Mouse (Mus musculus): ENCODE results near the gene Hoxc13. TPM values are rescaled to one million over a fixed set of nuclear protein-coding genes. Genes with fewer than 3 reads are reported as not detected.

The Hoxc13 gene
- polyA plus RNA-seq, 1 experiment, result not detected

GRCm38 (mm10) chr15:102922636-102923500 lies 2.0 kb downstream of the Hoxc13 start:
- no peaks in the 10 kb centered on the region for H3K4me1 ChIP-seq (ENCODE audit: control insufficient read depth, insufficient read depth, insufficient read length, low read length)
- no peak overlapping the region for H3K27ac ChIP-seq (replicated peaks; ENCODE audit: low read depth, low read length)
- no peak overlapping the region for H3K4me3 ChIP-seq (ENCODE audit: insufficient read depth, low read depth, low read length)

GRCm38 (mm10) chr15:102927032-102927645 lies 6.2 kb downstream of the Hoxc13 start:
- Histone ChIP-seq H3K4me1 (ENCODE audit: control insufficient read depth, insufficient read depth, insufficient read length, low read length) (no peaks in the 10 kb centered on the region), H3K4me3 (ENCODE audit: insufficient read depth, low read depth, low read length) (no peak overlapping the region), H3K27ac (replicated peaks; ENCODE audit: low read depth, low read length) (no peak overlapping the region)

- no peak overlapping the region for H3K27ac ChIP-seq (replicated peaks; ENCODE audit: low read depth, low read length)
- H3K4me3 ChIP-seq (ENCODE audit: insufficient read depth, low read depth, low read length), result no peak overlapping the region
- no peaks in the 10 kb centered on the region for H3K4me1 ChIP-seq (ENCODE audit: control insufficient read depth, insufficient read depth, insufficient read length, low read length)
These were observed 10.9 kb downstream of the Hoxc13 start for GRCm38 (mm10) chr15:102931706-102932358.

- H3K4me3 ChIP-seq (ENCODE audit: insufficient read depth, low read depth, low read length), result no peak overlapping the region
- H3K27ac ChIP-seq (replicated peaks; ENCODE audit: low read depth, low read length), result no peak overlapping the region
- no peaks in the 10 kb centered on the region for H3K4me1 ChIP-seq (ENCODE audit: control insufficient read depth, insufficient read depth, insufficient read length, low read length)
These were observed 13.5 kb downstream of the Hoxc13 start for GRCm38 (mm10) chr15:102934438-102934837.

GRCm38 (mm10) chr15:102934897-102935296 lies 14.0 kb downstream of the Hoxc13 start:
- Histone ChIP-seq H3K27ac (replicated peaks; ENCODE audit: low read depth, low read length) (no peak overlapping the region), H3K4me3 (ENCODE audit: insufficient read depth, low read depth, low read length) (no peak overlapping the region), H3K4me1 (ENCODE audit: control insufficient read depth, insufficient read depth, insufficient read length, low read length) (no peaks in the 10 kb centered on the region)

GRCm38 (mm10) chr15:102936279-102936972 lies 15.5 kb downstream of the Hoxc13 start, which contains the start of gene Hoxc12:
Gene Hoxc12, plus strand, starts transcription at chr15:102936757.
- Histone ChIP-seq H3K27ac (replicated peaks; ENCODE audit: low read depth, low read length) (no peak within 1 kb of the TSS), H3K4me3 (ENCODE audit: insufficient read depth, low read depth, low read length) (no peak within 1 kb of the TSS), H3K4me1 (ENCODE audit: control insufficient read depth, insufficient read depth, insufficient read length, low read length) (no peaks in the 10 kb centered on the region)

GRCm38 (mm10) chr15:102937036-102937666 lies 16.2 kb downstream of the Hoxc13 start:
- Histone ChIP-seq H3K4me1 (ENCODE audit: control insufficient read depth, insufficient read depth, insufficient read length, low read length) (no peaks in the 10 kb centered on the region), H3K4me3 (ENCODE audit: insufficient read depth, low read depth, low read length) (no peak overlapping the region), H3K27ac (replicated peaks; ENCODE audit: low read depth, low read length) (no peak overlapping the region)

GRCm38 (mm10) chr15:102939256-102940155 lies 18.6 kb downstream of the Hoxc13 start:
- Histone ChIP-seq H3K27ac (replicated peaks; ENCODE audit: low read depth, low read length) (no peak overlapping the region), H3K4me1 (ENCODE audit: control insufficient read depth, insufficient read depth, insufficient read length, low read length) (no peaks in the 10 kb centered on the region), H3K4me3 (ENCODE audit: insufficient read depth, low read depth, low read length) (no peak overlapping the region)

- Histone ChIP-seq H3K4me3 (ENCODE audit: insufficient read depth, low read depth, low read length) (no peak overlapping the region), H3K27ac (replicated peaks; ENCODE audit: low read depth, low read length) (no peak overlapping the region)
These were observed 22.0 kb downstream of the Hoxc13 start for GRCm38 (mm10) chr15:102942739-102943467.

GRCm38 (mm10) chr15:102943468-102943813 lies 22.5 kb downstream of the Hoxc13 start:
- H3K4me1 ChIP-seq (ENCODE audit: control insufficient read depth, insufficient read depth, insufficient read length, low read length), result no peaks in the 10 kb centered on the region
- no peak overlapping the region for H3K27ac ChIP-seq (replicated peaks; ENCODE audit: low read depth, low read length)
- H3K4me3 ChIP-seq (ENCODE audit: insufficient read depth, low read depth, low read length), result no peak overlapping the region

More at GRCm38 (mm10) chr15:102942739-102943467, 22.0 kb downstream of the Hoxc13 start:
- H3K4me1 ChIP-seq (ENCODE audit: control insufficient read depth, insufficient read depth, insufficient read length, low read length), result no peaks in the 10 kb centered on the region

GRCm38 (mm10) chr15:102945185-102946077 lies 24.5 kb downstream of the Hoxc13 start:
- H3K4me3 ChIP-seq (ENCODE audit: insufficient read depth, low read depth, low read length), result no peak overlapping the region
- no peak overlapping the region for H3K27ac ChIP-seq (replicated peaks; ENCODE audit: low read depth, low read length)
- H3K4me1 ChIP-seq (ENCODE audit: control insufficient read depth, insufficient read depth, insufficient read length, low read length), result no peaks in the 10 kb centered on the region

GRCm38 (mm10) chr15:102947276-102947675 lies 26.4 kb downstream of the Hoxc13 start:
- Histone ChIP-seq H3K4me3 (ENCODE audit: insufficient read depth, low read depth, low read length) (no peak overlapping the region), H3K27ac (replicated peaks; ENCODE audit: low read depth, low read length) (no peak overlapping the region), H3K4me1 (ENCODE audit: control insufficient read depth, insufficient read depth, insufficient read length, low read length) (no peaks in the 10 kb centered on the region)
